In the genomic region with DNA sequence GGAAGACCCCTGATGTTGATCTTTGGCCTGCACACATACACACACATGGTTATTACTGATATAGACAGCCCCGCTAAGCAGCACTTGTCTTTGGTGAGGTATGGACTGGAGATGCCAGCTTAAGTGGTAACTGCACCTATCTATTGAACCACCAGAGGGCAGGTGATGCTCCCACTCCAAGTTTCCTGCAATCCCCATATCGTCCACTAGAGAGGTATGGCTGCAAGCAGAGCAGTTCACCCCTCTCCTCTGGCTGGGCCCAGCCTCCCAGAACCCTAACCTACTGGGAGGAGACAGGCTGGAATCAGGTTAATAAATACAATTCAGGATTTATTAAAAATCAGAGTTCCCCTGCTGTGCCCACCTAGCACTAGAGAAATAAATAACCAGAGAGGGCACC, we compare ENCODE assay signal across 8 mouse cellular contexts. TPM values are rescaled to one million over a fixed set of nuclear protein-coding genes. Genes with fewer than 3 reads are reported as not detected.
DNase-seq lines count a peak whose midpoint lies in the region; ATAC-seq and TF ChIP-seq lines count a peak whose summit lies in the region.

No protein-coding gene starts in this region.

- 0 out of 2 replicates have a peak overlapping the region, but pooled peaks have one; percentile 11 for H3K4me2 ChIP-seq in limb, embryonic 13.5 days (replicated peaks)
- H3K4me2 ChIP-seq in midbrain, embryonic 15.5 days, result no peak overlapping the region

- H3K27me3 ChIP-seq in limb, embryonic 13.5 days, result no peaks in the 10 kb centered on the region
- H3K27me3 ChIP-seq in midbrain, embryonic 15.5 days (replicated peaks), result no peaks in the 10 kb centered on the region
- H3K27me3 ChIP-seq in spleen, adult 2 months (ENCODE audit: control insufficient read depth, insufficient read depth, low read length), result no peaks in the 10 kb centered on the region

- peaks cover 54% of the 10 kb centered on the region for H3K4me1 ChIP-seq in limb, embryonic 13.5 days
- H3K4me1 ChIP-seq in midbrain, embryonic 15.5 days, result peaks cover 32% of the 10 kb centered on the region
- peaks cover 11% of the 10 kb centered on the region; the same call in 1 of the 2 replicates for H3K4me1 ChIP-seq in spleen, adult 2 months (ENCODE audit: control insufficient read depth, insufficient read depth, insufficient read length)

- no peak overlapping the region for H3K27ac ChIP-seq in limb, embryonic 13.5 days
- H3K27ac ChIP-seq in midbrain, embryonic 15.5 days, result no peak overlapping the region
- no peak overlapping the region for H3K27ac ChIP-seq in spleen, adult 2 months (ENCODE audit: insufficient read depth, low read length)

- H3K4me3 ChIP-seq in limb, embryonic 13.5 days, result no peak overlapping the region
- H3K4me3 ChIP-seq in midbrain, embryonic 15.5 days, result no peak overlapping the region
- H3K4me3 ChIP-seq in spleen, adult 2 months (ENCODE audit: extremely low read depth, insufficient read depth, insufficient read length), result no peak overlapping the region

- ATAC-seq in limb, embryonic 13.5 days (ENCODE audit: low FRiP score, low read depth), result peak; percentile 30; the same call in 1 of the 2 replicates
- peak; percentile 38 for ATAC-seq in midbrain, embryonic 15.5 days (replicated peaks)

- no peak overlapping the region for H3K9ac ChIP-seq in limb, embryonic 13.5 days
- no peak overlapping the region for H3K9ac ChIP-seq in midbrain, embryonic 15.5 days

- no peak for TF ChIP-seq POLR2A in spleen, adult 2 months (IDR thresholded peaks at IDR 0.05; ENCODE audit: low read depth, low read length)

- H3K9me3 ChIP-seq in limb, embryonic 13.5 days, result no peaks in the 10 kb centered on the region
- H3K9me3 ChIP-seq in midbrain, embryonic 15.5 days, result no peaks in the 10 kb centered on the region

- WGBS in limb, embryonic 13.5 days, result 35% methylated on average over 2 of the region's 2 CpGs
- 38% methylated on average over 2 of the region's 2 CpGs for WGBS in midbrain, embryonic 15.5 days
- WGBS in spleen, adult 2 months, result 29% methylated on average over 2 of the region's 2 CpGs

- DNase-seq in urinary bladder, adult 2 months (ENCODE audit: low spot score), result peak; percentile 29
- DNase-seq in urinary bladder, postnatal 10 days (ENCODE audit: low spot score), result no peak
- peak; percentile 88 for DNase-seq in embryo, embryonic 11 days
- peak; percentile 80 to 84 for DNase-seq in heart, adult 18-20 months
- peak; percentile 85 for DNase-seq in kidney, adult 11 months
- DNase-seq in spleen, adult 2 months (ENCODE audit: low read depth in 1 of 2, low spot score in 2 of 2), result peak; percentile 73 to 79

- peak; percentile 94; the same call in 1 of the 2 replicates for TF ChIP-seq CTCF in spleen, adult 2 months (IDR thresholded peaks at IDR 0.05; ENCODE audit: extremely low read depth, insufficient read depth, insufficient read length, insufficient replicate concordance)

- H3K36me3 ChIP-seq in limb, embryonic 13.5 days, result peaks cover 79% of the 10 kb centered on the region
- H3K36me3 ChIP-seq in midbrain, embryonic 15.5 days (replicated peaks), result peaks cover 39% of the 10 kb centered on the region
- peaks cover 16% of the 10 kb centered on the region for H3K36me3 ChIP-seq in spleen, adult 2 months (ENCODE audit: control insufficient read depth, insufficient read depth, low read length)

RNA-seq across cellular contexts. Expression of gene Traf4, which starts 6.3 kb away (rescaled TPM):
- polyA plus RNA-seq in urinary bladder, adult 2 months (2012; rRNA removed), result 20.4 and 26.1 TPM in 2 replicates
- 1 to 10 TPM; 3.2 to 4.6 TPM for total RNA-seq in heart, adult 18-20 months (2021)
- polyA plus RNA-seq in limb, embryonic 13.5 days (2015; fragmentation: Nextera tagmentation; extraction: Ambion mirVana), result 108 and 109 TPM in 2 replicates
- 101 and 107 TPM in 2 replicates for polyA plus RNA-seq in midbrain, embryonic 15.5 days (2015; fragmentation: Nextera tagmentation; extraction: Ambion mirVana)
- 43.4 and 54.3 TPM in 2 replicates for polyA plus RNA-seq in spleen, adult 2 months (2012; rRNA removed)

RNA-seq across cellular contexts. Expression of gene Nek8, which starts 17.4 kb away (rescaled TPM):
- polyA plus RNA-seq in urinary bladder, adult 2 months (2012; rRNA removed), result 14.4 and 19.7 TPM in 2 replicates
- total RNA-seq in heart, adult 18-20 months (2021), result 1 to 10 TPM; 1.7 to 2.6 TPM
- 20.1 and 20.7 TPM in 2 replicates for polyA plus RNA-seq in limb, embryonic 13.5 days (2015; fragmentation: Nextera tagmentation; extraction: Ambion mirVana)
- polyA plus RNA-seq in midbrain, embryonic 15.5 days (2015; fragmentation: Nextera tagmentation; extraction: Ambion mirVana), result 6.5 and 7.3 TPM in 2 replicates
- 17.6 and 20.4 TPM in 2 replicates for polyA plus RNA-seq in spleen, adult 2 months (2012; rRNA removed)

RNA-seq across cellular contexts. Expression of gene Tlcd1, which starts 17.4 kb away (rescaled TPM):
- 24.1 and 33.5 TPM in 2 replicates for polyA plus RNA-seq in urinary bladder, adult 2 months (2012; rRNA removed)
- total RNA-seq in heart, adult 18-20 months (2021), result 10 to 100 TPM in 1 of 2 experiments, 1 to 10 TPM in 1; 3.2 to 10.6 TPM
- 13.5 and 14.1 TPM in 2 replicates for polyA plus RNA-seq in limb, embryonic 13.5 days (2015; fragmentation: Nextera tagmentation; extraction: Ambion mirVana)
- 7.4 and 7.6 TPM in 2 replicates for polyA plus RNA-seq in midbrain, embryonic 15.5 days (2015; fragmentation: Nextera tagmentation; extraction: Ambion mirVana)
- polyA plus RNA-seq in spleen, adult 2 months (2012; rRNA removed), result 10.4 and 16.9 TPM in 2 replicates

RNA-seq across cellular contexts. Expression of gene Rpl23a, which starts 24.3 kb away (rescaled TPM):
- polyA plus RNA-seq in urinary bladder, adult 2 months (2012; rRNA removed), result 2,424 and 3,048 TPM in 2 replicates
- 100 to 1,000 TPM; 866 to 935 TPM for total RNA-seq in heart, adult 18-20 months (2021)
- 1,373 and 1,384 TPM in 2 replicates for polyA plus RNA-seq in limb, embryonic 13.5 days (2015; fragmentation: Nextera tagmentation; extraction: Ambion mirVana)
- polyA plus RNA-seq in midbrain, embryonic 15.5 days (2015; fragmentation: Nextera tagmentation; extraction: Ambion mirVana), result 695 and 703 TPM in 2 replicates
- polyA plus RNA-seq in spleen, adult 2 months (2012; rRNA removed), result 126 and 169 TPM in 2 replicates

RNA-seq across cellular contexts. Expression of gene Rab34, which starts 29.1 kb away (rescaled TPM):
- polyA plus RNA-seq in urinary bladder, adult 2 months (2012; rRNA removed), result 66.7 and 79.2 TPM in 2 replicates
- total RNA-seq in heart, adult 18-20 months (2021), result 10 to 100 TPM in 1 of 2 experiments, 1 to 10 TPM in 1; 6.4 to 11.4 TPM
- polyA plus RNA-seq in limb, embryonic 13.5 days (2015; fragmentation: Nextera tagmentation; extraction: Ambion mirVana), result 171 and 185 TPM in 2 replicates
- polyA plus RNA-seq in midbrain, embryonic 15.5 days (2015; fragmentation: Nextera tagmentation; extraction: Ambion mirVana), result 56.3 and 61.5 TPM in 2 replicates
- 10.8 and 15.6 TPM in 2 replicates for polyA plus RNA-seq in spleen, adult 2 months (2012; rRNA removed)
